Mouse (Mus musculus): Measurements from ENCODE around the gene Hoxa7.

The Hoxa7 gene

GRCm38 (mm10) chr6:52226569-52227257 is 5.1 kb upstream of the Hoxa7 start:
- DNase-seq (ENCODE audit: low read depth, low spot score), result no peak

GRCm38 (mm10) chr6:52225612-52226568 is 4.2 kb upstream of the Hoxa7 start:
- DNase-seq (ENCODE audit: low read depth, low spot score), result peak; percentile 97

GRCm38 (mm10) chr6:52224895-52225611 is 3.4 kb upstream of the Hoxa7 start:
- DNase-seq (ENCODE audit: low read depth, low spot score), result peak; percentile 62

- DNase-seq (ENCODE audit: low read depth, low spot score), result no peak
These were observed 2.5 kb upstream of the Hoxa7 start for GRCm38 (mm10) chr6:52223939-52224760.

GRCm38 (mm10) chr6:52222729-52223128 is 1.1 kb upstream of the Hoxa7 start:
- no peak for DNase-seq (ENCODE audit: low read depth, low spot score)

GRCm38 (mm10) chr6:52221993-52222685 is 485 bp upstream of the Hoxa7 start:
- no peak for DNase-seq (ENCODE audit: low read depth, low spot score)

- DNase-seq (ENCODE audit: low read depth, low spot score), result no peak
These were observed 766 bp downstream of the Hoxa7 start for GRCm38 (mm10) chr6:52220865-52221310.

GRCm38 (mm10) chr6:52220003-52220864 is 1.4 kb downstream of the Hoxa7 start:
- DNase-seq (ENCODE audit: low read depth, low spot score), result no peak

GRCm38 (mm10) chr6:52219234-52219942 is 2.3 kb downstream of the Hoxa7 start:
- no peak for DNase-seq (ENCODE audit: low read depth, low spot score)

- DNase-seq (ENCODE audit: low read depth, low spot score), result no peak
These were observed 2.9 kb downstream of the Hoxa7 start for GRCm38 (mm10) chr6:52218643-52219215.

GRCm38 (mm10) chr6:52217895-52218642 is 3.6 kb downstream of the Hoxa7 start:
- no peak for DNase-seq (ENCODE audit: low read depth, low spot score)

GRCm38 (mm10) chr6:52217459-52217768 is 4.2 kb downstream of the Hoxa7 start:
- peak; percentile 94 for DNase-seq (ENCODE audit: low read depth, low spot score)

- DNase-seq (ENCODE audit: low read depth, low spot score), result peak; percentile 88
These were observed 4.8 kb downstream of the Hoxa7 start for GRCm38 (mm10) chr6:52216691-52217458.

- peak; percentile 49 for DNase-seq (ENCODE audit: low read depth, low spot score)
These were observed 5.7 kb downstream of the Hoxa7 start for GRCm38 (mm10) chr6:52215771-52216535.

GRCm38 (mm10) chr6:52215070-52215469 is 6.6 kb downstream of the Hoxa7 start:
- DNase-seq (ENCODE audit: low read depth, low spot score), result peak; percentile 26

GRCm38 (mm10) chr6:52214271-52214670 is 7.4 kb downstream of the Hoxa7 start:
- DNase-seq (ENCODE audit: low read depth, low spot score), result peak; percentile 58
